Mouse (Mus musculus) retina, embryonic 14.5 days (tissue): ENCODE measurements around the gene Cfap97.
"Not testable (repeated sequence)": the region's sequence is repeated elsewhere in the genome, so short reads cannot be mapped to it uniquely, and the experiment has no call there.

Experiments used
- DNase-seq: peaks from one replicate; pipeline ENCODE4 v3.0.0-alpha.2; 2015; ENCODE audit warnings: low spot score

Cfap97 gene

GRCm38 (mm10) chr8:46151202-46152062 is at the start of gene Cfap97:
Cfap97 (plus strand) TSS chr8:46151771.
- DNase-seq: peak; percentile 62

DNA sequence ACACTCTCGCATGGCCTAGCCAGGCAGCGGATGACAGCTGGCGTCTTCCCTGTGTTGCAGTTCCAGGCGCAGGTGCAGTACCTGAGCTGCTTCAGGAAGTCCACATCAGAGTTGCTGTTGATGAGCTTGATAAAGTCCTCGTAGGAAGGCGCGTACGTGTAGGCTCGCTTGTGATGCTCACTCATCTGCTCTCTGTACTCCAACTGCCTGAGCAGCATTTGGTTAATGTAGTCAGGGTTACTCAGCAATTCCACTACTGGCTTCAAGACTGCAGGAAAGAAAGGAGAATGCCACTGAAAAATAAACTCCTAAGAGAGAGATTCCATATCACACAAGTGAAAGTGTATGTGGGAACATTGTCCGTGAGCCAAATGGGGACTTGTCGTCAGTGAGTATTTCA is 48.1 kb upstream of the Cfap97 start:
- DNase-seq: no peak

- DNase-seq: no peak
Observed at GRCm38 (mm10) chr8:46107690-46108089, 43.9 kb upstream of the Cfap97 start.

DNA sequence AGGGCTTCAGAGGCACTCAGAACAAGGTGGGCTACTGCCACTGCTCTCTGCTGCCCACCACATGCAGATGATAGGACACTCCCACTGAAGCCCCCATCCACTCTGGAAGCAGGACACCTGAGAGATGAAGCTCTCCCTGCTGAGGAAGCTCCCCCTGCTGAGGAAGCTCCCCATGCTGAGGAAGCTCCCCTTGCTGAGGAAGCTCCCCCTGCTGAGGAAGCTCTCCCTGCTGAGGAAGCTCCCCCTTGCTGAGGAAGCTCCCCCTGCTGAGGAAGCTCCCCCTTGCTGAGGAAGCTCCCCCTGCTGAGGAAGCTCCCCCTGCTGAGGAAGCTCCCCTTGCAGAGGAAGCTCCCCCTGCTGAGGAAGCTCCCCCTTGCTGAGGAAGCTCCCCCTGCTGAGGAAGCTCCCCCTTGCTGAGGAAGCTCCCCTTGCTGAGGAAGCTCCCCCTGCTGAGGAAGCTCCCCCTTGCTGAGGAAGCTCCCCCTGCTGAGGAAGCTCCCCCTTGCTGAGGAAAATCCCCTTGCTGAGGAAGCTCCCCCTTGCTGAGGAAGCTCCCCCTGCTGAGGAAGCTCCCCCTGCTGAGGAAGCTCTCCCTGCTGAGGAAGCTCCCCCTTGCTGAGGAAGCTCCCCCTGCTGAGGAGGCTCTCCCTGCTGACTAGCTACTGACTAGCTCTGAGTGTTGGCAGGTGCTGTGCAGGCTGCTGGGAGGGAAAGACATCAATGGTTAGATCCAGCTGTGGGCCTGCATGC is 38.0 kb upstream of the Cfap97 start:
- not testable (repeated sequence) for DNase-seq

DNA sequence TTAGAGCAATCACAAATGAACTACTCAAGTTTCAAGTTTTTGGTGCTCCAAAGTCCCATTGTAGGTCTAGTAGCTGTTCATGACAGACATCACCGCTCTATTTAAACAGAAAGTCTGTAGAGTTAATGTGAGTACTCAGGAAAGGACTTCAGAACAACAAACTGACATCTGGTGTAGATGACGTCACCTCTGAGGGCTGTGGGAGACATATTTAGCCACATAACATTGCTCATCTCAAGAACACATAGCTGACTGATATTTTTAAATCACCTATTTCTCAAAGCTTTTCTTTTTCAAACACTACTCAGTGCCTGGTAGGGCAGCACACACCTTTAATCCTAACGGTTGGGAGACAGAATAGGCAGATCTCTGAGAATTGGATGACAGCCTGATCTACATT is 34.4 kb upstream of the Cfap97 start:
- no peak for DNase-seq

GRCm38 (mm10) chr8:46119176-46119575 is 32.4 kb upstream of the Cfap97 start:
- no peak for DNase-seq

- DNase-seq: no peak
Observed at GRCm38 (mm10) chr8:46122498-46122897, 29.1 kb upstream of the Cfap97 start.

DNA sequence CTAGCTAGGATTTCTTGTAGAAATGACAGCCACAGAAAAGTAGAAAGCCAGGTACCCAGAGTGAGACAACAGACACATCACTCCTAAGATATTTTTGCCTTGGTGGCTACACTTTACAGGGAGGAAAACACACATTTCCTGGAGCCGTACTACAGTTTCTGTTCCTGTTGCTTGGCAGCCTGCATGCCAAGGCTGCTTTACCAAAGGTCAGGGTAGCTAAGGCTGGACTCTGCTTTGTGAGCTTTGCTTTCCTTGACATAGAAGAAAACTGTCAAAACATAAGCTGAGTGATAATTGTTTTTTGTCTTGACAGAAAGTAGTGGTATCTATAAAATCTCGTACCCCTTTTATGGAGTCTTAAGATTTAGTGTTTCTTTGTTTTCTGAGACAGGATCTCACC is 21.1 kb upstream of the Cfap97 start:
- no peak for DNase-seq

- DNase-seq: not testable (repeated sequence)
Observed at GRCm38 (mm10) chr8:46135546-46135945, 16.0 kb upstream of the Cfap97 start.

- DNase-seq: no peak
Observed at GRCm38 (mm10) chr8:46137336-46137735, 14.2 kb upstream of the Cfap97 start.

GRCm38 (mm10) chr8:46137843-46138596 is 13.6 kb upstream of the Cfap97 start:
- no peak for DNase-seq

GRCm38 (mm10) chr8:46140376-46141120 is 11.0 kb upstream of the Cfap97 start:
- DNase-seq: no peak

DNA sequence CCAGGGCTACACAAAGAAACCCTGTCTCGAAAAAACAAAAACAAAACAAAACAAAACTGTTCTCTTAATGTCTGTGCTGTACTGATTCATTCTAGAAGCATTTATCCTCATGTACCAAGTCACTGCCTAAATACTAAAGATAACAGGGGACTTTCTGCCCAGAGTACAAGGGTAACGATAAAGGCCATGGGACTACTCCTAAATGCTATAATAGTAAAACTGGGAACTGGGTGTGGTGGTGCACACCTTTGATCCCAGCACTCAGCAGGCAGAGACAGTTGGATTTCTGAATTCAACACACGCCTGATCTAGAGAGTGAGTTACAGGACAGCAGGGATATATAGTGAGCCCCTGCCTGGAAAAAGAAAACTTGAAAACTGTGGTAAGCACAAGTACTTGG is 9.9 kb upstream of the Cfap97 start:
- no peak for DNase-seq

- DNase-seq: no peak
Observed at GRCm38 (mm10) chr8:46142498-46143081, 9.0 kb upstream of the Cfap97 start.

GRCm38 (mm10) chr8:46143470-46143869 is 8.1 kb upstream of the Cfap97 start:
- DNase-seq: no peak

DNA sequence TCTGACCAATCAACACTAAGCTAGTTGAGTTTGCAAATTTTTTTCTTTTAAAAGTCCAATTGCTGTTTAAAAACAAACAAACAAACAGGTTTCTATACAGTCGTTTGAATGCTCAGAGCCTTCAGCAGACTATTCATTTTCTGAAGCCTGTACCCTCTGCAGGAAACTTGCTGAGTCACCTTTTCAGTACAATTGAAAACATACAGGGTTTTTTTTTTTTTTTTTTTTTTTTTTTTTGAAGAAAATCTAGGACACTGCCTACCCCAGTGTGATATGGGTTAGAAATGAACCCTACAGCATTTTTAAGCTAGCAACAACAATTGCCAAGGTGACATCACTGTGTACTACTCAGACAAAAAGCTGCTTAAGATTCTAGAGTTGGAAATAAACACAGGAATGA is 7.6 kb upstream of the Cfap97 start:
- DNase-seq: no peak

DNA sequence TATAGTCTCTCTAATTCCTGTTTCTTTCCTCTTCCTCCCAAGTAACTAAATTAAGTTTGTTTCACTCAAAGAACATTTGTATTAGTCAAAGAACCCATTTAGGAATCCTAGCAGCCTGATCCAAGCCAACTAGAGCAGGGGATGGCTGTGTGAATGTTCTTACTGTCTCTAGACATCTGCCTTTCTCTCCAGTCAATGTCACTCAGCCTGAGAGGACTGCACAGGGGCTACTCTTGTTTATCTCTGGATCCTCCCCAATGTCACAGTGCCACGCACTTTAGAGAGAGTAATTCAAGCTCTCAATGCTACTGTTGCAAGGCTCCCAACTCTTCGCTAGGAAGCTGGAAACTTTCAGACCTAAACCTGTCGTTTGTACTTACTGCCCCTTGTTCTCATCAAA is 5.4 kb upstream of the Cfap97 start:
- no peak for DNase-seq

DNA sequence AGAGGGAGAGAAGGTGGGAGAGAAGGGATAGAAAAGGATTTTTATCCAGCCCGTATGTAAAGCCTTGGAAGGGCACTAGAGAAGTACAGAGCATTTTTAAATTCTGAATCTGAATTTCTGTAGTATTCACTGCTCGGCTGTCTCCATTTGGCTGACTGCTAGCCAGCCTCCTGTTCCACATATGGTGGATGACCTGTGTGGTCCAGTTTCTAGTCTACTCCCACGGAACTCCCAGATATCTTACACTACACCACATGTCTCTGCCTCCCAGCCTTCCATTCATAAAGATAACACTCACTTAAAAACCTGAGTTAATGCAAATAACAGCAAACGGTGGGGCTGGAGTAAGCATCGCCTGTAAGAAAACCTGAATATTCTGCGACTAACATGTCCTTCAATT is 2.3 kb upstream of the Cfap97 start:
- DNase-seq: no peak

GRCm38 (mm10) chr8:46149782-46150181 is 1.8 kb upstream of the Cfap97 start:
- no peak for DNase-seq

DNA sequence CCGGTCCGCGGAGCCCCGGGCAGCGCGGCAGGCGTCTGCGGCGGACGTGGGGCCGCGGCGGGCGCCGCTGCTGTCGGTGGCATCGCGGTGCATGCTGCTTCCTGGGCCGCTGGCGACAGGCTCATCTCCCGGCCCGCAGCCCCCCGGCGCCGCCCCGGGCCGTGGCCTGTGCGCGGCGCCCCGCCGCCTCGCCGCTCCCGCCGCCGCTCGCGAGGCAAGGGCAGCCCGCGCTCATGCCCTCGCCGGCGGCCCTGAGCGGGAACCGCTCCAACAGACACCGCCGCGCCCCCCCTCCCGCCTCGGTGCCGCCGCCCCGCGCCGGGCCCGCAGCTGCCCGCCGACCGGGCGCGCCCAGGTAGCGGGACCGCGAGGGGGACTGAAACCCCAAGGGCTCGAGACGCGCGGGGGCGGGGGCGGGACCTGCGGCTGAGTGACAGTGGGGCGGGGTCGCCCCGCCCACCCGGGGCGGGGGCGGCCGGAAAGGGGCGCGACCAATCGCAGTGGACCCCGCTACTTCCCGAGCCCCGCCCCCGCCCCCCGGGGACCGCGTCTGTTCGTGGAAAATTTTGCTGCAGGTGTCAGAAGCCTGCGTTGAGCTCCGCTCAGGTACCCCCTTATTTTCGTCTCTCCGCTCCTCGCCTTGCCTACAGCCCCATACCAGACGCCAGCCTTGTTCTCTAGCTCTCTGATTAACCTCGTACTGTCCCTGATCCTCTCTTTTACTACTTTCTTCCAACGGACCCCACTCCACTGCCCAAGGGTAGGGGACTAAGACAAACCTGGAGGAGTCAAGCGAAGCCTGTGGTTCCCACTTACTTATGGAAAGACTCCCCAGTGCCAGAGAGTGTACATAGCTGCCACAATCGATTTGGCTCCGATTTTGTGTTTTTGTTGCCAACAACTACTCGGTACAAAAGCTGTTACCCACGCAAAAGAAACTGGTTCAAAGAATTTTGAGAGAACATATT is 777 bp downstream of the Cfap97 start, which contains the start of gene Snx25:
Snx25 (minus strand) TSS at position 96 of the 968 bp plus-strand sequence.
- DNase-seq: peak; percentile 88
